Mouse (Mus musculus): ENCODE results near the gene Sppl2c.

- TF ChIP-seq CHD2 (IDR thresholded peaks at IDR 0.05; ENCODE audit: low read depth, low read length) (no peak), ZNF384 (IDR thresholded peaks at IDR 0.05; ENCODE audit: low read depth, low read length) (no peak)
Observed at GRCm38 (mm10) chr11:104148787-104149186, 37.3 kb upstream of the Sppl2c start.
